Mouse (Mus musculus): Measurements from ENCODE around the gene Tmem245. TPM values are rescaled to one million over a fixed set of nuclear protein-coding genes. Genes with fewer than 3 reads are reported as not detected.

Gene Tmem245
- 1.3 and 2.0 TPM in 2 replicates for polyA plus RNA-seq (2015; fragmentation: Nextera tagmentation; extraction: Ambion mirVana)

- Histone ChIP-seq H3K4me1 (ENCODE audit: insufficient read depth) (peaks cover 27% of the 10 kb centered on the region), H3K9me3 (ENCODE audit: low read length) (no peaks in the 10 kb centered on the region), H3K27me3 (ENCODE audit: insufficient read depth, low read length) (no peaks in the 10 kb centered on the region), H3K4me3 (ENCODE audit: low read depth, low read length) (peak within 1 kb of the TSS; percentile 88), H3K27ac (ENCODE audit: low read depth) (peak within 1 kb of the TSS; percentile 85), H3K9ac (replicated peaks) (peak within 1 kb of the TSS; percentile 68), H3K4me2 (ENCODE audit: low read depth, low read length) (peak within 1 kb of the TSS; percentile 99), H3K36me3 (replicated peaks; ENCODE audit: insufficient read depth, low read length) (no peaks in the 10 kb centered on the region)
- TF ChIP-seq CTCF (IDR thresholded peaks at IDR 0.05; ENCODE audit: low read depth) (no peak), EP300 (IDR thresholded peaks at IDR 0.05; ENCODE audit: low read depth) (no peak)
- ATAC-seq: peak; percentile 97
- WGBS (ENCODE audit: insufficient replicate concordance): under 1% methylated on average over 102 of the region's 107 CpGs
- peak; percentile 94 for DNase-seq
Observed at GRCm38 (mm10) chr4:56946641-56947640, at the start of gene Tmem245. Gene Tmem245 (minus strand): TSS chr4:56947437.

- no peak overlapping the region for H3K9ac ChIP-seq (replicated peaks)
- ATAC-seq (no peak), DNase-seq (no peak)
- no peak overlapping the region for H3K4me2 ChIP-seq (ENCODE audit: low read depth, low read length)
- TF ChIP-seq EP300 (IDR thresholded peaks at IDR 0.05; ENCODE audit: low read depth): no peak
- TF ChIP-seq CTCF (IDR thresholded peaks at IDR 0.05; ENCODE audit: low read depth): no peak
- H3K27ac ChIP-seq (ENCODE audit: low read depth): no peak overlapping the region
- no peaks in the 10 kb centered on the region for H3K9me3 ChIP-seq (ENCODE audit: low read length)
- no peak overlapping the region for H3K4me3 ChIP-seq (ENCODE audit: low read depth, low read length)
- no peaks in the 10 kb centered on the region for H3K36me3 ChIP-seq (replicated peaks; ENCODE audit: insufficient read depth, low read length)
- WGBS (ENCODE audit: insufficient replicate concordance): 39% methylated on average over 7 of the region's 7 CpGs
- H3K27me3 ChIP-seq (ENCODE audit: insufficient read depth, low read length): peaks cover 24% of the 10 kb centered on the region
- peaks cover 5% of the 10 kb centered on the region for H3K4me1 ChIP-seq (ENCODE audit: insufficient read depth)
Observed at GRCm38 (mm10) chr4:56993331-56993730, 46.1 kb upstream of the Tmem245 start.

GRCm38 (mm10) chr4:56991951-56992350, 44.7 kb upstream of the Tmem245 start:
- TF ChIP-seq EP300 (IDR thresholded peaks at IDR 0.05; ENCODE audit: low read depth) (no peak), CTCF (IDR thresholded peaks at IDR 0.05; ENCODE audit: low read depth) (no peak)
- Histone ChIP-seq H3K27ac (ENCODE audit: low read depth) (no peak overlapping the region), H3K4me2 (ENCODE audit: low read depth, low read length) (no peak overlapping the region), H3K4me1 (ENCODE audit: insufficient read depth) (peaks cover 5% of the 10 kb centered on the region), H3K9me3 (ENCODE audit: low read length) (no peaks in the 10 kb centered on the region), H3K9ac (replicated peaks) (no peak overlapping the region), H3K36me3 (replicated peaks; ENCODE audit: insufficient read depth, low read length) (no peaks in the 10 kb centered on the region), H3K4me3 (ENCODE audit: low read depth, low read length) (no peak overlapping the region), H3K27me3 (ENCODE audit: insufficient read depth, low read length) (peaks cover 24% of the 10 kb centered on the region)
- WGBS (ENCODE audit: insufficient replicate concordance): 53% methylated on average over 2 of the region's 2 CpGs
- ATAC-seq: no peak
- DNase-seq: no peak

- Histone ChIP-seq H3K27ac (ENCODE audit: low read depth) (no peak within 1 kb of the TSS), H3K9ac (replicated peaks) (no peak within 1 kb of the TSS), H3K27me3 (ENCODE audit: insufficient read depth, low read length) (peaks cover 24% of the 10 kb centered on the region), H3K9me3 (ENCODE audit: low read length) (no peaks in the 10 kb centered on the region), H3K4me2 (ENCODE audit: low read depth, low read length) (peak within 1 kb of the TSS; percentile 71), H3K4me3 (ENCODE audit: low read depth, low read length) (peak within 1 kb of the TSS; percentile 48), H3K4me1 (ENCODE audit: insufficient read depth) (peaks cover 5% of the 10 kb centered on the region), H3K36me3 (replicated peaks; ENCODE audit: insufficient read depth, low read length) (no peaks in the 10 kb centered on the region)
- ATAC-seq: no peak
- TF ChIP-seq EP300 (IDR thresholded peaks at IDR 0.05; ENCODE audit: low read depth) (no peak), CTCF (IDR thresholded peaks at IDR 0.05; ENCODE audit: low read depth) (no peak)
- DNase-seq: no peak
- WGBS (ENCODE audit: insufficient replicate concordance): 2% methylated on average over 15 of the region's 44 CpGs
Observed at GRCm38 (mm10) chr4:56990215-56990584, 43.0 kb upstream of the Tmem245 start, which contains the start of gene Frrs1l. Gene Frrs1l (minus strand): TSS chr4:56990391.

GRCm38 (mm10) chr4:56989431-56990214, 42.4 kb upstream of the Tmem245 start:
- Histone ChIP-seq H3K4me1 (ENCODE audit: insufficient read depth) (peaks cover 5% of the 10 kb centered on the region), H3K4me2 (ENCODE audit: low read depth, low read length) (peak overlapping the region; percentile 71), H3K36me3 (replicated peaks; ENCODE audit: insufficient read depth, low read length) (no peaks in the 10 kb centered on the region), H3K27me3 (ENCODE audit: insufficient read depth, low read length) (peaks cover 24% of the 10 kb centered on the region), H3K9ac (replicated peaks) (no peak overlapping the region), H3K4me3 (ENCODE audit: low read depth, low read length) (peak overlapping the region; percentile 48), H3K9me3 (ENCODE audit: low read length) (no peaks in the 10 kb centered on the region), H3K27ac (ENCODE audit: low read depth) (no peak overlapping the region)
- ATAC-seq (no peak), DNase-seq (no peak)
- 8% methylated on average over 44 of the region's 45 CpGs for WGBS (ENCODE audit: insufficient replicate concordance)
- TF ChIP-seq CTCF (IDR thresholded peaks at IDR 0.05; ENCODE audit: low read depth): no peak
- TF ChIP-seq EP300 (IDR thresholded peaks at IDR 0.05; ENCODE audit: low read depth): no peak
